Mouse (Mus musculus) liver, adult 2 months (tissue): Measurements from ENCODE around the gene Fndc3b.

Experiments used
- CTCF ChIP-seq: fragments of 200-500 bp; IDR thresholded peaks from 2 replicates; pipeline ENCODE4 v1.5.1; 2011; ENCODE audit warnings: low read depth, low read length, control low read depth
- POLR2A ChIP-seq: fragments of 200-500 bp; IDR thresholded peaks from 2 replicates; pipeline ENCODE4 v1.6.1; 2011; ENCODE audit warnings: low read length, control low read depth; ENCODE audit not compliant: insufficient read depth; ENCODE audit errors: extremely low read depth

DNA sequence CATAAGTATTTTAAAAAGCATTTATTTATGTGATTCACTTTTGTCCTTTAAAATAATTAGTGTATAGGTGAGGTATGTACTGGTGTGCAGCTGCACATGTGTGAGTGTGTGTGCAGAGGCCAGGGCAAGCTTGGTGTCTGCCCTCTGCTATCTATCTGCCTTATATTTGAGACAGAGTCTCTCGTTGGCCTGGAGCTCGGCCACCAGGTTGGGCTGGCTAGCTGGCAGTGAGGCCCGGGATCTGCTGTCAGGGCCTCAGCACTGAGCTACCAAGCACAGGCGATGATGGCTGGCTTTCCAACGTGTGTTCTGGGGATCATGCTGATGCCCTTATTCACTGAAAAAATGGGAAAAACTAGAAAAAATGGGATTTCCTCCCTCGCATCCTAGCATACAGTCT lies 216.4 kb downstream of the Fndc3b start:
- no peak for TF ChIP-seq POLR2A
- no peak for TF ChIP-seq CTCF
